Mouse (Mus musculus) intestine, embryonic 15.5 days (tissue): Measurements from ENCODE around the gene Tnfsf9. TPM values are rescaled to one million over a fixed set of nuclear protein-coding genes. Genes with fewer than 3 reads are reported as not detected.

Experiments
- ATAC-seq: fragments of 200-750 bp; cut with Nextera tagmentation; 2 replicates; pipeline ENCODE4 v1.8.0; 2017; ENCODE audit warnings: moderate TSS enrichment, moderate library complexity
- H3K27ac ChIP-seq: fragments of 300-500 bp; sonication (generic); 2 replicates; pipeline ENCODE4 v1.5.1; 2015; ENCODE audit warnings: mild to moderate bottlenecking, inconsistent platforms
- H3K27me3 ChIP-seq: fragments of 300-500 bp; sonication (generic); replicated peaks from 2 replicates; pipeline ENCODE4 v1.6.1; 2015; ENCODE audit warnings: inconsistent platforms
- H3K36me3 ChIP-seq: fragments of 300-500 bp; sonication (generic); 2 replicates; pipeline ENCODE4 v1.6.1; 2015; ENCODE audit warnings: inconsistent platforms
- H3K4me1 ChIP-seq: fragments of 300-500 bp; sonication (generic); replicated peaks from 2 replicates; pipeline ENCODE4 v1.6.1; 2015; ENCODE audit warnings: inconsistent platforms
- H3K4me2 ChIP-seq: fragments of 300-500 bp; sonication (generic); replicated peaks from 2 replicates; pipeline ENCODE4 v1.6.1; 2015; ENCODE audit warnings: mild to moderate bottlenecking, inconsistent platforms
- H3K4me3 ChIP-seq: fragments of 300-500 bp; sonication (generic); replicated peaks from 2 replicates; pipeline ENCODE4 v1.5.1; 2015; ENCODE audit warnings: inconsistent platforms
- H3K9ac ChIP-seq: fragments of 300-500 bp; sonication (generic); 2 replicates; pipeline ENCODE4 v1.6.1; 2015; ENCODE audit warnings: inconsistent platforms
- H3K9me3 ChIP-seq: fragments of 300-500 bp; sonication (generic); 2 replicates; pipeline ENCODE4 v1.6.1; 2016; ENCODE audit warnings: inconsistent platforms
- WGBS: fragments of 180-500 bp; shearing (Covaris S2); methylation state at CpG from one replicate; pipeline ENCODE4 v1.1.7; 2015; 5-methylcytosine and 5-hydroxymethylcytosine counted together
- polyA plus RNA-seq: library from polyadenylated mRNA; unstranded; fragments of >200 nt; fragmentation: Nextera tagmentation; extraction: Ambion mirVana; gene quantifications from 2 replicates; pipeline ENCODE4 v1.2.1, GENCODE M21; 2015

The Tnfsf9 gene
- 8.3 and 8.9 TPM in 2 replicates for polyA plus RNA-seq

DNA sequence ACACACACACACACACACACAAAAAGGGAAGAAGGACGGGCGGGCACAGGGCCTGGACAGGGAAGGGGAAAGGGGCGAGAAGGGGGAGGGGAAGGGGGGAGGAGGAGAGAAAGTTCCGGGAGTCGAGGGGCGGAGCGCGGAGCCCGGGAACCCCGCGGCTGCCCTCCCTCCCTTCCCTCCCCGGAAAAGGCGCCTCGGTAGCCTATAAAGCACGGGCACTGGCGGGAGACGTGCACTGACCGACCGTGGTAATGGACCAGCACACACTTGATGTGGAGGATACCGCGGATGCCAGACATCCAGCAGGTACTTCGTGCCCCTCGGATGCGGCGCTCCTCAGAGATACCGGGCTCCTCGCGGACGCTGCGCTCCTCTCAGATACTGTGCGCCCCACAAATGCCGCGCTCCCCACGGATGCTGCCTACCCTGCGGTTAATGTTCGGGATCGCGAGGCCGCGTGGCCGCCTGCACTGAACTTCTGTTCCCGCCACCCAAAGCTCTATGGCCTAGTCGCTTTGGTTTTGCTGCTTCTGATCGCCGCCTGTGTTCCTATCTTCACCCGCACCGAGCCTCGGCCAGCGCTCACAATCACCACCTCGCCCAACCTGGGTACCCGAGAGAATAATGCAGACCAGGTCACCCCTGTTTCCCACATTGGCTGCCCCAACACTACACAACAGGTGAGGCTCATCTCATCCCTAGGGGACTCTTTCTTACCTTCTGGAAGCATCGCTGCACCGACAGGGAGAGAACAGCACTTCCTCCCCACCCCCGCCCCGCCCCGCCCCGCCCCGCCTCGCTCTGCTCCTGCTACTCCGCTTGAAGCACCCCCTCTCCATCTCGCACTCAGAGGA, at the start of gene Tnfsf9:
Gene Tnfsf9, plus strand, starts transcription at position 145 of the 854 bp plus-strand sequence.
- no peaks in the 10 kb centered on the region for H3K9me3 ChIP-seq
- peak within 1 kb of the TSS; percentile 77 for H3K27ac ChIP-seq
- peaks cover 8% of the 10 kb centered on the region for H3K4me1 ChIP-seq
- no peaks in the 10 kb centered on the region for H3K27me3 ChIP-seq
- peak within 1 kb of the TSS; percentile 67 for H3K4me3 ChIP-seq
- peak within 1 kb of the TSS; percentile 93 for H3K4me2 ChIP-seq
- H3K9ac ChIP-seq = peak within 1 kb of the TSS; percentile 70
- H3K36me3 ChIP-seq = no peaks in the 10 kb centered on the region; the same call in 1 of the 2 replicates
- under 1% methylated on average over 54 of the region's 61 CpGs for WGBS
- peak; percentile 90 for ATAC-seq

DNA sequence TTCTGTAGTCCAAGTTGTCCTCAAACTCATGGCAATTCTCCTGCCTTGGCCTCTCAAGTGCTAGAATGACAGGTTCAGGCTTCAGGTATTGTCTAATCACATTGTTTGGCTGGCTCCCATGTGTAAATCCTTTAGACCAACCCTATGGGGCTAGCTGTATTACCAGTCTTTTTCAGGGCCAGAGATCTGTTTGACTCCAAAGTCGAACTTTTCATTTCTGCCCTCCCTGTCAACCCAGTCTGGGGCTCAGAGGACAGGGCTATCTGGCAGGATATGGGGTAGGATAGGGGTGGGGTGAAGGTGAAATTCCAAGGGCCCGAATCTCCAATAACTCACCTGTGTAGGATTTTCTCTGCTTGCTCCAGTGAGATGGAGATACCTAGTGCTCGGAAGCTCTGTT, 48.9 kb upstream of the Tnfsf9 start:
- Histone ChIP-seq H3K4me2 (no peak overlapping the region), H3K27me3 (0 out of 2 replicates have a peak, but pooled peaks cover 4% of the 10 kb centered on the region), H3K4me1 (peaks cover 15% of the 10 kb centered on the region; the same call in 1 of the 2 replicates), H3K9me3 (no peaks in the 10 kb centered on the region), H3K36me3 (peaks cover 3% of the 10 kb centered on the region; the same call in 1 of the 2 replicates), H3K4me3 (no peak overlapping the region), H3K27ac (no peak overlapping the region), H3K9ac (no peak overlapping the region)
- 74% methylated on average over 3 of the region's 3 CpGs for WGBS
- ATAC-seq = no peak

DNA sequence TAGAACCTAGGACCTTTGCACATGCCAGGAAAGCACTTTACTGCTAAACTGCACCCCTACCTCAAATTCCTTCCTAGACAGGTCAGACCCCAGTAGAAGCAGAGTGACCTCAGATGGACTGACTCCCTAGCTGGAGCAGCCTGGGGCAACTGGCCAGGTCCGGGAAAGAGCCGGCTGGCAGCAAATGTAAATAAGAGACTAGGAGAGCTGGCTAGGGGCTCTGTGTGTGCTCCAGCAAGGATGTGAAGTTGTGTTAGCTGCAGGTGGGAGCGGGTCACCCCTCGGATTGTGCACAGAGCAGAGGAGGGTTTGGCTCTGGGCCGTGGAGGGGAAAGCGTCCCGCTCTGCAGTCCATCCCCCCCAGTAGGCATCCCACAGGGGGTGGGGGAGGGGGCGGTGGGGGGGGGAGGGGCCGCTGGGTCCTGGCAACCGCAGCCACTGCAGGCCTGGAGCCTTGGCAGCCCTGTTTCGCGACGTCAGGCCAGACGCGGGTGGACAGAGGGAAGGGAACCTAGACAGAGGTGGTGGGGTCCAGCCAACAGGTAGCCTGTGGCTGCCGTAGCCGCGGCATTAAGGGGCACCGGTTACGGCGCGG, 46.1 kb upstream of the Tnfsf9 start, which contains the start of gene Crb3:
Gene Crb3, plus strand, starts transcription at position 215 of the 595 bp plus-strand sequence.
- 1% methylated on average over 20 of the region's 22 CpGs for WGBS
- Histone ChIP-seq H3K4me1 (peaks cover 17% of the 10 kb centered on the region; the same call in 1 of the 2 replicates), H3K4me3 (peak within 1 kb of the TSS; percentile 86), H3K9me3 (no peaks in the 10 kb centered on the region), H3K36me3 (peaks cover 3% of the 10 kb centered on the region; the same call in 1 of the 2 replicates), H3K27ac (peak within 1 kb of the TSS; percentile 86), H3K27me3 (peaks cover 22% of the 10 kb centered on the region), H3K9ac (peak within 1 kb of the TSS; percentile 73), H3K4me2 (peak within 1 kb of the TSS; percentile 94)
- no peak for ATAC-seq

DNA sequence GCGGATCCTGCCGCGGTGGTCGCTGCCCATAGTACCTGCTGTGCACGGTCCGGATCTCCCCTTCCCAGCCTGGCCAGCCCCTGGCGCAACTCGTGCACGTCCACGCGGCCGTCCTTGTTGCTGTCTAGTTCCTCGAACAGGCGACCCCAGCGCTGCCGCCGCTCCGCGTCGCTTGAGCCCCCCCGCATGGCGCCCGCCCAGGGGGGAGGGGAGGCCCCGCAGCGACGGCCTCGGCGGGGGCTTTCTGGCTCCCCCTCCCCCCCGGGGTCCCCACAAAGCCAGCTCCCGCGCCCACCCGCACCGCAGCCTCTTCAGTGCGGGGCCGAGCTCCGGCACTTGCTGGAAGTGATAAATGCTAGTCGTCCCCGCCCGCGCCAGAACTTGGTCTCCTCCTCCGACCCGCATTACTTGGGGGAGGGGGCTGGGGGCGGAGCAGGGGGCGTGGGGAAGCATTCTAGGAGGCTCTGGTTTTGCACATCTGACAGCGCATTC, 45.6 kb upstream of the Tnfsf9 start, which contains the start of gene Slc25a23:
Gene Slc25a23, minus strand, starts transcription at position 378 of the 492 bp plus-strand sequence.
- H3K9me3 ChIP-seq = no peaks in the 10 kb centered on the region
- H3K36me3 ChIP-seq = peaks cover 3% of the 10 kb centered on the region; the same call in 1 of the 2 replicates
- H3K4me1 ChIP-seq = peaks cover 17% of the 10 kb centered on the region; the same call in 1 of the 2 replicates
- H3K27ac ChIP-seq = peak within 1 kb of the TSS; percentile 86
- under 1% methylated on average over 40 of the region's 45 CpGs for WGBS
- H3K9ac ChIP-seq = peak within 1 kb of the TSS; percentile 73
- peak; percentile 50 for ATAC-seq
- peaks cover 22% of the 10 kb centered on the region for H3K27me3 ChIP-seq
- H3K4me3 ChIP-seq = peak within 1 kb of the TSS; percentile 86
- H3K4me2 ChIP-seq = peak within 1 kb of the TSS; percentile 94

DNA sequence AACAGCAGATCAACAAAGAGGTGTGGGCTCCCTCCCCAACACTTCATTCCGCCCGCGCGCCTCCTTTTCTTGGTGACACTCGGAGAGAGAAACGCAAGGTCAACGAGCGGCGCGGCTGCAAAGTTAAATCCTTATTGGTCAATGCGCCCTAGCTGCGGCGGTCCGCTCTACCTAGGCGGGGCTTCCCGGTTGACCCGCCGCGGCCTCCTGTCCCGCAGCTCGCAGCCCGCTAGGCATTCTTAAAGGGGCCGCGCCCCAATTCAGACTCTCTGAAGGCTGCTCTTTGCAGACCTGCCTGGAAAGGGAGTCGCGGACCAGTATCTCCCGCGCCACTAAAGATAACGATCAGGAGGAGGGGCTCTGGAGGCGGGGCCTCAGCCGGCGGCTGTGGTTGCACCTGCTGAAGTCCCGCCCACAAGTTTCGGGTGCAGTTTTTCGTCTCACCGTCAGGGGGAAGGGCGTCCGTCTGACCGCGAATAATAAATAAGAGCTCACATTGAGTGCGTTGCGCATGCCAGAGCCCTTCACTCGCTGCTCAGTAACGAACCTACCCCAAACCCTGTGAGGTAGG, 44.8 kb upstream of the Tnfsf9 start:
- H3K4me2 ChIP-seq = peak overlapping the region; percentile 94
- WGBS = under 1% methylated on average over 44 of the region's 44 CpGs

DNA sequence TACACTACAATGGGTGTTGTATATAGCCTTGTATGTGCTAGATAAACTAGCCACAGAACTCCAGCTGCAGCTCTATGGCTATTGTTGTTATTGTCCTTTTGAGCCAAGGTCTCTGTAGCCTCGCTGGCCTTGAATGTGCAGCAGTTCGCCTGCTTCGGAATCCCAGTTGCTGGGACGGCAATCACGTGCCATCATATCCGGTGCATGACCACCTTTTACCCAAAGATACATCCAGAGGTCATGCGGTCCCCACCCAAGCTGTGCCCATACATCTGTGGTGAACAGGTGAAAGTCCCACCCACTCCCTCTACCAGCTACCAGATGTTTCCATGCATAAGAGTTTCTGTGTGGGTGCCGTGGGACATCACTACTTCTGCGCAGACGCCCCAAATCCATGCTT, 44.1 kb upstream of the Tnfsf9 start:
- peak overlapping the region; percentile 86 for H3K27ac ChIP-seq
- H3K9ac ChIP-seq = no peak overlapping the region

More for the DNA sequence above, 44.8 kb upstream of the Tnfsf9 start:
- Histone ChIP-seq H3K36me3 (no peaks in the 10 kb centered on the region), H3K9me3 (no peaks in the 10 kb centered on the region), H3K27ac (peak overlapping the region; percentile 86), H3K4me3 (peak overlapping the region; percentile 86), H3K27me3 (peaks cover 22% of the 10 kb centered on the region), H3K4me1 (peaks cover 18% of the 10 kb centered on the region; the same call in 1 of the 2 replicates), H3K9ac (no peak overlapping the region)
- peak; percentile 85 for ATAC-seq

DNA sequence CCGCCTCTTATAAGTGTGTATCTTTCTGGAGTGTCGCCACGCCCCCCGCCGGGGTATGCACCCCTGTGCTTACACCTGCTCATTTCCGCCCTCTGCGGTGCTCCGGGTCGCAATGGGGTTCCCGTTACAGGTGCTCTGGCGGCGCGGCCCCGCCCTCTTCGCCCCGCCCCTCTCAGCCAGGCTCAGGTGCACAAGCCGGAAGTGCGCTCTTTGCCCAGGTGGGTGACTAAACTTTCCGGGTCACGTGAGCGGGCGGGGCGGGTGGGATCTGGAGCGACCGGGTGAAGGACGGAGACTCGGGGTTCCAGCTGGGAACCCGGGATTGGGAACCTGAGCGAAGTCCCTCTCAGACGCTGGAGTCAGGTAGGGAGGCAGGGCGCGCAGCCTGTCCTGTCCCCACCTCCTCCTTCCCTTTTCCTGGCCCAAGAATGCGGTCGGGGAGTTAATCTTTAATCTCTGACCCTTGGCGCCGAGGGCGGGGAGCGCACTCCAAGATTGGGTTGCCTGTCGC, 43.1 kb upstream of the Tnfsf9 start:
- no peaks in the 10 kb centered on the region for H3K9me3 ChIP-seq
- WGBS = under 1% methylated on average over 39 of the region's 39 CpGs
- H3K36me3 ChIP-seq = no peaks in the 10 kb centered on the region
- H3K27ac ChIP-seq = peak overlapping the region; percentile 90
- H3K4me3 ChIP-seq = peak overlapping the region; percentile 46
- peaks cover 22% of the 10 kb centered on the region for H3K27me3 ChIP-seq
- peak; percentile 79 for ATAC-seq
- H3K4me1 ChIP-seq = peaks cover 22% of the 10 kb centered on the region; the same call in 1 of the 2 replicates
- H3K9ac ChIP-seq = peak overlapping the region; percentile 42
- peak overlapping the region; percentile 54 for H3K4me2 ChIP-seq

More for the DNA sequence above, 44.1 kb upstream of the Tnfsf9 start:
- Histone ChIP-seq H3K9me3 (no peaks in the 10 kb centered on the region), H3K4me2 (peak overlapping the region; percentile 94), H3K27me3 (peaks cover 22% of the 10 kb centered on the region), H3K4me3 (no peak overlapping the region), H3K36me3 (no peaks in the 10 kb centered on the region), H3K4me1 (peaks cover 22% of the 10 kb centered on the region; the same call in 1 of the 2 replicates)
- no peak for ATAC-seq
- WGBS = 34% methylated on average over 10 of the region's 10 CpGs

DNA sequence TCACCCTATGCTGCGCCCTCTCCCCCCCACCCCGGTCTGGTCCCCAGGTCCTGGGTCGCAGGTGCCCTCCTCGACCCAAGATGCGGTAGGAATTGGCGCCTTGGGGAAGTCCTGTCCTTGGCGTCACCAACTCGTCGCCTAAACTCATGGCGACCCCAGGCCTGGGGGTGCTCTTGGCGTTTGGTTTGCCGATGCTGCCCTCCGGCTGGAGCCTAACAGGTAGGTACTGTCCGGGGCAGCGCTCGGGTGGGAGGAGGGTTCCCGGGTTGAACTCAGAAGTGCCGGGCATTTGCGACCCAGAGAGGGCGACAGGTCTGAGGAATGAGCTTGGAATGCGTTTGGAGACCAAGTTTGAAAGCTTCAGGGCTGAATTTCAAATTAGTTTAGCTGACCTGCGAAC, 42.6 kb upstream of the Tnfsf9 start:
- H3K36me3 ChIP-seq = no peaks in the 10 kb centered on the region
- peaks cover 22% of the 10 kb centered on the region; the same call in 1 of the 2 replicates for H3K4me1 ChIP-seq
- H3K27me3 ChIP-seq = peaks cover 22% of the 10 kb centered on the region
- peak overlapping the region; percentile 54 for H3K4me2 ChIP-seq
- peak overlapping the region; percentile 46 for H3K4me3 ChIP-seq
- H3K9ac ChIP-seq = peak overlapping the region; percentile 42
- ATAC-seq = 0 out of 2 replicates have a peak, but pooled peaks have one; percentile 0
- H3K27ac ChIP-seq = peak overlapping the region; percentile 90
- WGBS = 3% methylated on average over 22 of the region's 22 CpGs
- H3K9me3 ChIP-seq = no peaks in the 10 kb centered on the region

DNA sequence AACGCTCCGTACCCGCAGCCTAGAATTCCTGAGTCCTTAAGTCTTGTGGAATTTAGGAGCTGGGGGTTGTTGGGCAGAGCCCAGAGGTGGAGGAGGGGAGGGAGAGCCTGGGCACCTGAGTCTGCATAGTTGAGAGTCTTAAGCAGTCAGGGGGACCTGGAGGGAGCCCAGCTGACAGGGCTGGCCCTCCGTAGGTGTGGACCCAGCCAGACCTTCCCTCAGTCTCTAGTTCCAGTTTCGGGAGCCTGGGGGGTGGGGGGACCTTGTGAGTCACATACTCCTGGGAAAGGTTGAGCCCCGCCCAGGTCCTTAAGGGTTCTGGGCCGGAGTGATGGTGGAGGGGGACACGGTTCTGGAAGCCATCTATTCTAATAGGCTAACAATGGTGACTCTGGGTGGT, 42.1 kb upstream of the Tnfsf9 start:
- peaks cover 22% of the 10 kb centered on the region for H3K27me3 ChIP-seq
- H3K9me3 ChIP-seq = no peaks in the 10 kb centered on the region
- H3K4me3 ChIP-seq = peak overlapping the region; percentile 46
- no peaks in the 10 kb centered on the region for H3K36me3 ChIP-seq
- peak overlapping the region; percentile 54 for H3K4me2 ChIP-seq
- 10% methylated on average over 8 of the region's 8 CpGs for WGBS
- ATAC-seq = no peak
- H3K4me1 ChIP-seq = peaks cover 22% of the 10 kb centered on the region; the same call in 1 of the 2 replicates
- 0 out of 2 replicates have a peak overlapping the region, but pooled peaks have one; percentile 22 for H3K27ac ChIP-seq
- peak overlapping the region; percentile 46 for H3K9ac ChIP-seq

DNA sequence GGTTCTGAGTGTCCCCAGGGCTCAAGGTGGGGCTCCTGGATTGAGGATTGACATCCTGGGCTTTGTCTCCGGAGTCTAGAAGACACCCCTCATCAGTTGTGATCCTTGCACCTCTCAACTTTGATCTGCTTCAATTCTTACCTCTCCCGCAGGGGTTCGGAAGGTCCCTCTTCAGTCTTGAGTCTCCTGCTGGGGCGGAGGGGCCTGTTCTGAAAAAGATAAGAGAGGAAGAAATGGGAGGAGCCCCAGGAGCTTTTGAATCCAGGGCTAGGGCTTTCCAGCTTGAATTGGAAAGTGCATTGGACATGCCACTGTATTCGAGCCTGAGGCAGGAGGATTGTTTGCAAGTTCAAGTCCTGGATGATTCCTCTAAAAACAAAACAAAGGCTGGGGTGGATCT, 38.2 kb upstream of the Tnfsf9 start:
- Histone ChIP-seq H3K9me3 (no peaks in the 10 kb centered on the region), H3K4me3 (no peak overlapping the region), H3K27me3 (peaks cover 13% of the 10 kb centered on the region), H3K4me1 (peaks cover 12% of the 10 kb centered on the region; the same call in 1 of the 2 replicates), H3K4me2 (no peak overlapping the region), H3K36me3 (no peaks in the 10 kb centered on the region), H3K9ac (no peak overlapping the region), H3K27ac (no peak overlapping the region)
- no peak for ATAC-seq
- 64% methylated on average over 5 of the region's 5 CpGs for WGBS

DNA sequence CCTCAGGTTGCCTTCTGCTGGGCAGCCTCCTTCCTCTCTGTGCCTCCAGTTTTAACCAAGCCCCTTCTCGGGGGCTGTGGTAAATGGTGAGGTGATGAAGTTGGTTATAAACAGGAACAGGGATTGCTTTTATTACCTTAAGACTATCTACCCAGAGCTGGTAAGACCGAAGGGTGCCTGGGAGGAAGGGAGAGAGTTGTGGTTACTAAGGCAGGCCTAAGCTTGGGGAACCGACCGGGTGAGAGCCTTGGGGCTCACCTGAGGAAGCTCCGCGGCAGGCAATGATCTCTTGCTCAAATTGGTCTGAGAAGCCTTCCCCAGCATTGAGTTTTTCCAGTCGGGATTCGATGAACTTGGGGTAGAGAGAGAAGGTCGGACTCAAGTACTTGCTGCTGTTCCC, 34.9 kb upstream of the Tnfsf9 start:
- no peak overlapping the region for H3K9ac ChIP-seq
- H3K4me1 ChIP-seq = peaks cover 10% of the 10 kb centered on the region; the same call in 1 of the 2 replicates
- H3K27ac ChIP-seq = no peak overlapping the region
- no peaks in the 10 kb centered on the region for H3K27me3 ChIP-seq
- WGBS = 11% methylated on average over 9 of the region's 9 CpGs
- H3K36me3 ChIP-seq = no peaks in the 10 kb centered on the region
- H3K4me3 ChIP-seq = no peak overlapping the region
- H3K9me3 ChIP-seq = no peaks in the 10 kb centered on the region
- ATAC-seq = peak; percentile 55
- peak overlapping the region; percentile 39 for H3K4me2 ChIP-seq
